Mouse (Mus musculus) heart, adult 2 months (tissue): ENCODE data around the gene Gpha2. TPM values are rescaled to one million over a fixed set of nuclear protein-coding genes. Genes with fewer than 3 reads are reported as not detected.

Experiments
- DNase-seq, 2 experiments: peaks; one replicate each; pipeline ENCODE4 v3.0.0; 2021
- H3K27ac ChIP-seq: fragments of 200-600 bp; 2 replicates; pipeline ENCODE4 v1.8.1; 2022
- H3K27me3 ChIP-seq: fragments of 200-500 bp; 2 replicates; pipeline ENCODE4 v1.6.1; 2012; ENCODE audit warnings: mild to moderate bottlenecking, low read length, inconsistent platforms, mixed read lengths; ENCODE audit not compliant: control insufficient read depth, insufficient read depth
- H3K36me3 ChIP-seq: fragments of 200-500 bp; 2 replicates; pipeline ENCODE4 v1.6.1; 2012; ENCODE audit warnings: low read length, inconsistent platforms; ENCODE audit not compliant: control insufficient read depth, insufficient read depth
- H3K4me1 ChIP-seq: fragments of 200-500 bp; 2 replicates; pipeline ENCODE4 v1.6.1; 2011; ENCODE audit warnings: low read length; ENCODE audit not compliant: control insufficient read depth, insufficient read depth
- H3K4me3 ChIP-seq: fragments of 200-600 bp; 2 replicates; pipeline ENCODE4 v1.8.1; 2022
- H3K79me2 ChIP-seq: fragments of 200-500 bp; replicated peaks from 2 replicates; pipeline ENCODE4 v1.6.1; 2012; ENCODE audit warnings: mild to moderate bottlenecking, inconsistent platforms, low read length, moderate library complexity, mixed read lengths; ENCODE audit not compliant: control insufficient read depth, insufficient read depth
- H3K9ac ChIP-seq: fragments of 200-500 bp; 2 replicates; pipeline ENCODE4 v1.6.1; 2012; ENCODE audit warnings: low read depth, mild to moderate bottlenecking, control low read depth, inconsistent platforms, low read length, mixed read lengths
- CTCF ChIP-seq: fragments of 200-600 bp; IDR thresholded peaks from 2 replicates; pipeline ENCODE4 v1.8.1; 2022; ENCODE audit warnings: antibody characterized with exemption, mild to moderate bottlenecking, moderate library complexity
- EP300 ChIP-seq: fragments of 200-500 bp; IDR thresholded peaks from 2 replicates; pipeline ENCODE4 v1.6.1; 2011; ENCODE audit warnings: low read depth, low read length, control low read depth; ENCODE audit not compliant: insufficient read depth
- POLR2A ChIP-seq: fragments of 200-500 bp; IDR thresholded peaks from 2 replicates; pipeline ENCODE4 v1.6.1; 2011; ENCODE audit warnings: mild to moderate bottlenecking, low read depth, low read length, control low read depth; ENCODE audit not compliant: insufficient read depth
- WGBS: fragments of 180-500 bp; shearing (Covaris S2); methylation state at CpG from one replicate; pipeline ENCODE4 v1.1.7; 2018; 5-methylcytosine and 5-hydroxymethylcytosine counted together
- intact Hi-C: fragments of 180-260 bp; cut with DNase I; formaldehyde crosslinking; loops from one replicate; pipeline ENCODE4 v1.15.1; 2025
- polyA plus RNA-seq: library from polyadenylated mRNA; depleted of rRNA; stranded (reverse); fragments of >200 nt; gene quantifications from 2 replicates; pipeline ENCODE4 v1.2.3, GENCODE M21; 2012
- total RNA-seq, 2 experiments: library from RNA; stranded (reverse); gene quantifications; 2 replicates each; pipeline ENCODE4 v1.2.3; 2021

Gene Gpha2
- total and polyA plus RNA-seq, 3 experiments: 0.27 TPM; not detected in 2

DNA sequence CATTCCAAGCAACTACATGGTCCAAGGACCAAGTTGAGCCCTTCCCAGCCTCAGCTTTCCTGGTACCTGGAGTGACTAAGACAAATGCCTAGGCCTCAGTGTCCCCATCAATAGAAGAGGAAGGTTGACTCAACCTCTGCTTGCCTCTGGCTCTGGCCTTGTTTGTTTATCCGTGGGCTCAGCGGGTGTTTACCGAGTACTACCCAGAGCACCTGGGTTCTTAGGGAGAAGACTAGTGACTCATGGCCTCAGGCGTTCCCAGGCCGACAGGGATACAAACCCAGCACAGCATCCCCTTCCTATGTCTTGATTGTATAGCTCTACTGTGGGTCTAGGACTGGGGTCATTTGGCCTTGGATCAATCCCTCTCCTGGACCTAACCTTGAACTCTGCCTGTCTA is 17.0 kb downstream of the Gpha2 start:
- Histone ChIP-seq H3K27ac (no peak overlapping the region), H3K4me3 (no peak overlapping the region), H3K36me3 (no peaks in the 10 kb centered on the region), H3K4me1 (no peaks in the 10 kb centered on the region; the same call in none of the 2 replicates), H3K9ac (no peak overlapping the region), H3K79me2 (no peaks in the 10 kb centered on the region), H3K27me3 (no peaks in the 10 kb centered on the region)
- DNase-seq: no peak
- TF ChIP-seq POLR2A (no peak), CTCF (no peak), EP300 (no peak)
- 76% methylated on average over 5 of the region's 5 CpGs for WGBS
- intact Hi-C loops: no loop called here

DNA sequence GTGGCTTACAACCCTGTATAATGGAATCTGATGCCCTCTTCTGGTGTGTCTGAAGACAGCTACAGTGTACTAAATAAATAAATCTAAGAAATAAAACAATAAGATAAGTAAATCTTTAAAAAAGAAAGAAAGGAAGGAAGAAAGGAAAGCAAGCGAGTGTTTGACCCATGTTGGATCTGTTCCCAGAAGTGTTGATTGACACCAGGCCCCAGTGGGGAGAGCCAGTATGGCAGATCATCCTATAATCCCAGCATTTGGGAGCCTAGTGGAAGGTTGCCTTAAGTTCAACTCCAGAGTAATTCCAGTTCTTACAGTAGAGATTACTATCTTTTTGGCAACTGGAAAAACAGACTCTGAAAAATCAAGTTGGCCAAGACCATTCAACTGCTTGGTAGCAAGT is 19.6 kb downstream of the Gpha2 start:
- no peak for DNase-seq
- intact Hi-C loops: no loop called here
- WGBS: 33% methylated on average over 1 of the region's 1 CpGs

DNA sequence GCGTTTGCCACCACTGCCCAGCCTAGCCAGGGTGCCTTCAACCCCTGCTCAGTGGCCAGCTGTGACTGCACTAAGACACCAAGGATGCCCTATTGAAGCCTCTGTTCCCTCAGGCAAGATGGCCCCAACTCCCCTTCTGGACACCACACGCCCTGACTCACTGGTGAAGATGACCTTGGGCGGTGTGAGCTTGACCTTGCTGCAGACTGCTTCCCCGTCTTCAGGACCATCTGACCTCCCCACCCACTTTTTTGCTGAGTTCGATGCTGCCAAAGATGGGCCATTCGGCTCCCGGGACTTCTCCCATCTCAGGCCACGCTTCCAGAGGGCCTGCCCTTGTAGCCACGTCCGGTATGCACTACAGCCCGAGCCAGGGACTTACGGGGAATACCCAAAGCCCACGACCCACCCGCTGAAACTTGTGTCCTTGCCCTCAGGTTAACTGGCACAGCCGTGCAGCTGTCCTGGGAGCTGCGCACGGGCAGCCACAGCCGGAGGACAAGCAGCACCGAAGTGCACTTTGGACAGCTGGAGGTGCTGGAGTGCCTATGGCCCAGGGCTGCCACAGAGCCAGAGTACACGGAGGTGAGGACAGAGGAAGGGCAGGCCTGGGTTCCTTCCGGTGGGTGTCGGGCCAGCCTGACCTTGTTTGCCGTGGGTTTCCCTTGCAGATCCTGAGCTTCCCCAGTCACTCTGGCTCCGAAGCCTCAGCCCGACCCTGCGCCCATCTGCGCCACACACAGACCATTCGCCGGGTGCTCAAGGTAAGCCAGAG is 21.5 kb downstream of the Gpha2 start:
- Histone ChIP-seq H3K27ac (no peak overlapping the region), H3K27me3 (no peaks in the 10 kb centered on the region), H3K79me2 (no peaks in the 10 kb centered on the region), H3K4me3 (no peak overlapping the region), H3K36me3 (no peaks in the 10 kb centered on the region), H3K9ac (no peak overlapping the region), H3K4me1 (no peaks in the 10 kb centered on the region; the same call in 1 of the 2 replicates)
- 91% methylated on average over 29 of the region's 29 CpGs for WGBS
- intact Hi-C loops: no loop called here
- DNase-seq: no peak
- TF ChIP-seq EP300 (no peak), POLR2A (no peak), CTCF (no peak)

More for the DNA sequence above, 19.6 kb downstream of the Gpha2 start:
- H3K79me2 ChIP-seq: no peaks in the 10 kb centered on the region
- H3K4me1 ChIP-seq: no peaks in the 10 kb centered on the region; the same call in none of the 2 replicates
- H3K27ac ChIP-seq: no peak overlapping the region
- no peak overlapping the region for H3K4me3 ChIP-seq
- peak; percentile 11; the same call in 1 of the 2 replicates for TF ChIP-seq CTCF
- TF ChIP-seq POLR2A: no peak
- no peak overlapping the region for H3K9ac ChIP-seq
- H3K27me3 ChIP-seq: no peaks in the 10 kb centered on the region
- no peaks in the 10 kb centered on the region for H3K36me3 ChIP-seq

DNA sequence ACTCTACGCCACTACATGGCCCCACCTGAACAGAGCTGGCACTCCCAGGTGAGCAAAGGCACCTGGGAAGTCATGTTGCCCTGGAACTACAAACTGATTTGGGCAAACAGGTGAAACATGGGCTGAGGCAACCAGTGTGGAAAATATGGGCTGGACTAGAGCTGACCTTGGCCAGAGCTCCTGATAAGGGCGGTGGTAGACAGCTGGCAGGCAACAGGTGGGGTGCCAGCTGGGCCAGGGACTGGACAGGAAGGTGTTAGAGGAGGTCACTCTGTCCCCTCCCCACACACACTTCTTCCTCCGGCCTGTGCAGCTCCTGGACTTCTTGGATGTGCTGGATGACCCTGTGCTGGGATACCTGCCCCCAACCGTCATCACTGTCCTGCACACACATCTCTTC is 26.8 kb downstream of the Gpha2 start:
- no peak overlapping the region for H3K9ac ChIP-seq
- DNase-seq: no peak
- no peaks in the 10 kb centered on the region for H3K79me2 ChIP-seq
- H3K4me3 ChIP-seq: no peak overlapping the region
- H3K36me3 ChIP-seq: no peaks in the 10 kb centered on the region
- no peaks in the 10 kb centered on the region for H3K27me3 ChIP-seq
- H3K4me1 ChIP-seq: no peaks in the 10 kb centered on the region
- H3K27ac ChIP-seq: no peak overlapping the region
- WGBS: 94% methylated on average over 4 of the region's 4 CpGs
- intact Hi-C loops: no loop called here
- no peak for TF ChIP-seq EP300
- TF ChIP-seq POLR2A: no peak
- TF ChIP-seq CTCF: no peak

DNA sequence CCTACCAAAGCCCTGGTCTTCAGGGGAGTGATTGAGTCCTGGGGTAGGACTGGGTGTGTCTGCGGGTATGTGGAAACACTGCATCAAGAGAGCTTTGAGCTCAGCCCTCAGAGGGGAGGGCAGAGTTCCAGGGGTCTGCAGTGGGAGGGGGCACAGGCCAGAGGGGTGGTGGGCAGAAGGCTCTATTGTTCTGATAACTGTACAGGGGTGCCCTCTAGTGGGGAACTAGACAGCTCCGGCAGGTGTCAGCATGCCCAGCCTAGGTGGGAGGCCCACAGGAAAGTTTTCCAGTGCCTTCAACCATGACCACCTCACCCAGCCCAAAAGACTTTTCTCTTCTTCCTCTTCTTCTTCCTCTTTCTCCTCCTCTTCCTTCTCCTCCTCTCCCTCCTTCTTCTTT is 34.2 kb downstream of the Gpha2 start:
- intact Hi-C loops: no loop called here
- Histone ChIP-seq H3K4me1 (no peaks in the 10 kb centered on the region), H3K36me3 (no peaks in the 10 kb centered on the region), H3K4me3 (no peak overlapping the region), H3K79me2 (no peaks in the 10 kb centered on the region), H3K27me3 (no peaks in the 10 kb centered on the region), H3K9ac (no peak overlapping the region), H3K27ac (no peak overlapping the region)
- TF ChIP-seq CTCF (peak; percentile 59), POLR2A (no peak), EP300 (no peak)
- WGBS: 79% methylated on average over 2 of the region's 2 CpGs
- no peak for DNase-seq

DNA sequence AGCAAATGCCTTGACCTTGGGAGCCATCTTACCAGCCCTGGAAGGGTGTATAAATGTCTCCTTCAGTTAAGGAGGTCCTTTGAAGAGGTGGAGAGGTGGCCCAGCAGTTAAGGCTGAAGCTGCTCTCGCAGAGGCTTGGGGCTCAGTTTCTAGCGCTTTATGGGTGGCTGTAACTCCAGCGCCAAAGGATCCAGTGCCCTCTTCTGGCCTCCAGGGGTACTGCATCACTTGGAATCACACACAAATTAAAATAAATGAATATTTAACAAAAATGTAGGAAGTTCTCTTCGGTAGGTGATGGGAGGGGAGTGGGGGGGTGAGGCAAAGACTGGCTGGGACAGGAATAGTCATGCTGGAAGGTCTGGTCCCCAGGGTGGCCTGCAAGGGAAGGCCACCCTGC is 34.8 kb downstream of the Gpha2 start:
- Histone ChIP-seq H3K27me3 (no peaks in the 10 kb centered on the region), H3K27ac (no peak overlapping the region), H3K4me3 (no peak overlapping the region), H3K9ac (no peak overlapping the region), H3K79me2 (no peaks in the 10 kb centered on the region), H3K4me1 (no peaks in the 10 kb centered on the region), H3K36me3 (no peaks in the 10 kb centered on the region)
- intact Hi-C loops: no loop called here
- 72% methylated on average over 4 of the region's 4 CpGs for WGBS
- no peak for TF ChIP-seq EP300
- no peak for TF ChIP-seq POLR2A
- peak; percentile 54 for TF ChIP-seq CTCF
- DNase-seq: no peak
